Mouse (Mus musculus) myocyte (in vitro differentiated cells): ENCODE measurements at regions not wholly inside any gene's neighbourhood (a gene's known extent, or its start where the extent isn't known, plus 50 kb on each side); places are given as distances from the start of the nearest gene placed in this dataset.

Source experiments
- CEBPB ChIP-seq: IDR thresholded peaks from 2 replicates; pipeline ENCODE4 v1.6.1; 2011; ENCODE audit warnings: mild to moderate bottlenecking, moderate library complexity; ENCODE audit not compliant: poor library complexity, insufficient read depth, severe bottlenecking
- E2F4 ChIP-seq: IDR thresholded peaks from one replicate; pipeline ENCODE4 v1.6.1; 2011; ENCODE audit warnings: mild to moderate bottlenecking, control low read depth, moderate library complexity; ENCODE audit not compliant: insufficient read depth
- MAX ChIP-seq: IDR thresholded peaks from one replicate; pipeline ENCODE4 v1.6.1; 2011; ENCODE audit warnings: low read depth, mild to moderate bottlenecking, control low read depth
- MYOD1 ChIP-seq, 3 experiments: IDR thresholded peaks; one replicate each; pipeline ENCODE4 v1.6.1; 2011; ENCODE audit warnings: control low read depth in 2 of 3, low read depth in 2 of 3, mild to moderate bottlenecking in 2 of 3, moderate library complexity in 1 of 3; ENCODE audit not compliant: insufficient read length in 2 of 3, control insufficient read depth in 1 of 3
- MYOG ChIP-seq, 3 experiments: IDR thresholded peaks; one replicate each; pipeline ENCODE4 v1.6.1; 2011; ENCODE audit warnings: control low read depth in 2 of 3, low read depth in 2 of 3, mild to moderate bottlenecking in 2 of 3; ENCODE audit not compliant: insufficient read length in 2 of 3, control insufficient read depth in 1 of 3, insufficient read depth in 1 of 3
- POLR2A ChIP-seq: IDR thresholded peaks from one replicate; pipeline ENCODE4 v1.6.1; 2011; ENCODE audit warnings: low read depth, mild to moderate bottlenecking, control low read depth, moderate library complexity; ENCODE audit not compliant: insufficient read length
- POLR2AphosphoS2 ChIP-seq: IDR thresholded peaks from one replicate; pipeline ENCODE4 v1.6.1; 2011; ENCODE audit warnings: low read depth, control low read depth; ENCODE audit not compliant: insufficient read length
- REST ChIP-seq: IDR thresholded peaks from one replicate; pipeline ENCODE4 v1.6.1; 2011; ENCODE audit warnings: mild to moderate bottlenecking, control low read depth, moderate library complexity; ENCODE audit not compliant: insufficient read depth, insufficient read length
- SRF ChIP-seq: IDR thresholded peaks from one replicate; pipeline ENCODE4 v1.6.1; 2011; ENCODE audit warnings: low read depth; ENCODE audit not compliant: control insufficient read depth, insufficient read length
- TCF12 ChIP-seq: IDR thresholded peaks from one replicate; pipeline ENCODE4 v1.6.1; 2011; ENCODE audit warnings: mild to moderate bottlenecking, control low read depth; ENCODE audit not compliant: poor library complexity, insufficient read depth, severe bottlenecking
- TCF3 ChIP-seq: IDR thresholded peaks from one replicate; pipeline ENCODE4 v1.6.1; 2011; ENCODE audit warnings: low read depth, control low read depth; ENCODE audit not compliant: insufficient read length
- USF1 ChIP-seq: IDR thresholded peaks from one replicate; pipeline ENCODE4 v1.6.1; 2011; ENCODE audit warnings: low read depth, mild to moderate bottlenecking, control low read depth, moderate library complexity

GRCm38 (mm10) chr8:86353816-86354215, 226.7 kb downstream of the Abcc12 start:
- TF ChIP-seq POLR2AphosphoS2 (no peak), USF1 (no peak), TCF3 (no peak), REST (no peak), POLR2A (no peak), CEBPB (no peak), MAX (no peak), E2F4 (no peak), TCF12 (no peak), MYOD1 (IDR thresholded peaks at IDR 0.05; ENCODE audit: control insufficient read depth in 1 of 3, insufficient read length in 2 of 3, low read depth in 2 of 3) (no peak), SRF (no peak), MYOG (IDR thresholded peaks at IDR 0.05; ENCODE audit: control insufficient read depth in 1 of 3, insufficient read depth in 1 of 3, insufficient read length in 2 of 3, low read depth in 2 of 3) (no peak)
